Mouse (Mus musculus): ENCODE results near the gene Wsb1. TPM values are rescaled to one million over a fixed set of nuclear protein-coding genes. Genes with fewer than 3 reads are reported as not detected.
"Not testable (repeated sequence)": the region's sequence is repeated elsewhere in the genome, so short reads cannot be mapped to it uniquely, and the experiment has no call there.

Wsb1 gene
- polyA plus RNA-seq, 1 experiment from 2014 or later = 425 TPM

GRCm38 (mm10) chr11:79273757-79274156 is 19.3 kb upstream of the Wsb1 start:
- WGBS = 75% methylated on average over 4 of the region's 4 CpGs
- Histone ChIP-seq H3K4me2 (no peak overlapping the region), H3K9me3 (ENCODE audit: control insufficient read depth, low read length) (no peaks in the 10 kb centered on the region), H3K36me3 (ENCODE audit: control insufficient read depth, insufficient read depth, low read length) (no peaks in the 10 kb centered on the region), H3K4me3 (ENCODE audit: low read depth, low read length) (no peak overlapping the region), H3K4me1 (ENCODE audit: control insufficient read depth, insufficient read depth, low read length) (no peaks in the 10 kb centered on the region), H3K27me3 (ENCODE audit: control insufficient read depth, insufficient read depth, low read length) (no peaks in the 10 kb centered on the region), H3K27ac (ENCODE audit: low read depth, low read length) (no peak overlapping the region), H3K9ac (ENCODE audit: low read length) (no peak overlapping the region)
- ATAC-seq (ENCODE audit: low FRiP score) = no peak
- no peak for DNase-seq (ENCODE audit: low spot score, missing footprints)

- WGBS = 71% methylated on average over 4 of the region's 4 CpGs
- H3K36me3 ChIP-seq (ENCODE audit: control insufficient read depth, insufficient read depth, low read length) = no peaks in the 10 kb centered on the region
- no peak overlapping the region for H3K4me2 ChIP-seq
- ATAC-seq (ENCODE audit: low FRiP score) (no peak), DNase-seq (ENCODE audit: low spot score, missing footprints) (no peak)
- no peak overlapping the region for H3K4me3 ChIP-seq (ENCODE audit: low read depth, low read length)
- H3K9ac ChIP-seq (ENCODE audit: low read length) = no peak overlapping the region
- H3K4me1 ChIP-seq (ENCODE audit: control insufficient read depth, insufficient read depth, low read length) = no peaks in the 10 kb centered on the region
- H3K9me3 ChIP-seq (ENCODE audit: control insufficient read depth, low read length) = no peaks in the 10 kb centered on the region
- H3K27ac ChIP-seq (ENCODE audit: low read depth, low read length) = no peak overlapping the region
- no peaks in the 10 kb centered on the region for H3K27me3 ChIP-seq (ENCODE audit: control insufficient read depth, insufficient read depth, low read length)
Measured at GRCm38 (mm10) chr11:79273039-79273438, 18.6 kb upstream of the Wsb1 start.

- no peaks in the 10 kb centered on the region for H3K27me3 ChIP-seq (ENCODE audit: control insufficient read depth, insufficient read depth, low read length)
- no peak overlapping the region for H3K4me3 ChIP-seq (ENCODE audit: low read depth, low read length)
- no peak overlapping the region for H3K27ac ChIP-seq (ENCODE audit: low read depth, low read length)
- 54% methylated on average over 1 of the region's 1 CpGs for WGBS
- no peak overlapping the region for H3K4me2 ChIP-seq
- H3K36me3 ChIP-seq (ENCODE audit: control insufficient read depth, insufficient read depth, low read length) = no peaks in the 10 kb centered on the region
- no peaks in the 10 kb centered on the region for H3K4me1 ChIP-seq (ENCODE audit: control insufficient read depth, insufficient read depth, low read length)
- ATAC-seq (ENCODE audit: low FRiP score) (no peak), DNase-seq (ENCODE audit: low spot score, missing footprints) (no peak)
- H3K9me3 ChIP-seq (ENCODE audit: control insufficient read depth, low read length) = no peaks in the 10 kb centered on the region
- H3K9ac ChIP-seq (ENCODE audit: low read length) = no peak overlapping the region
Measured at GRCm38 (mm10) chr11:79267171-79267570, 12.7 kb upstream of the Wsb1 start.

- peak; percentile 72 for DNase-seq (ENCODE audit: low spot score, missing footprints)
- no peak for ATAC-seq (ENCODE audit: low FRiP score)
- Histone ChIP-seq H3K27me3 (ENCODE audit: control insufficient read depth, insufficient read depth, low read length) (no peaks in the 10 kb centered on the region), H3K4me2 (no peak overlapping the region), H3K4me3 (ENCODE audit: low read depth, low read length) (no peak overlapping the region), H3K27ac (ENCODE audit: low read depth, low read length) (no peak overlapping the region), H3K9me3 (ENCODE audit: control insufficient read depth, low read length) (no peaks in the 10 kb centered on the region), H3K9ac (ENCODE audit: low read length) (no peak overlapping the region), H3K4me1 (ENCODE audit: control insufficient read depth, insufficient read depth, low read length) (no peaks in the 10 kb centered on the region), H3K36me3 (ENCODE audit: control insufficient read depth, insufficient read depth, low read length) (no peaks in the 10 kb centered on the region)
- 66% methylated on average over 3 of the region's 3 CpGs for WGBS
Measured at GRCm38 (mm10) chr11:79264376-79264775, 9.9 kb upstream of the Wsb1 start.

- not testable (repeated sequence) for DNase-seq (ENCODE audit: low spot score, missing footprints); H3K27me3 ChIP-seq (ENCODE audit: control insufficient read depth, insufficient read depth, low read length); ATAC-seq (ENCODE audit: low FRiP score); H3K4me3 ChIP-seq (ENCODE audit: low read depth, low read length); H3K4me2 ChIP-seq; H3K36me3 ChIP-seq (ENCODE audit: control insufficient read depth, insufficient read depth, low read length); H3K9ac ChIP-seq (ENCODE audit: low read length); H3K4me1 ChIP-seq (ENCODE audit: control insufficient read depth, insufficient read depth, low read length); H3K27ac ChIP-seq (ENCODE audit: low read depth, low read length); H3K9me3 ChIP-seq (ENCODE audit: control insufficient read depth, low read length)
- 91% methylated on average over 4 of the region's 4 CpGs for WGBS
Measured at GRCm38 (mm10) chr11:79260126-79260525, 5.7 kb upstream of the Wsb1 start.

GRCm38 (mm10) chr11:79258738-79259137 is 4.3 kb upstream of the Wsb1 start:
- 77% methylated on average over 6 of the region's 6 CpGs for WGBS
- no peaks in the 10 kb centered on the region for H3K27me3 ChIP-seq (ENCODE audit: control insufficient read depth, insufficient read depth, low read length)
- no peaks in the 10 kb centered on the region for H3K36me3 ChIP-seq (ENCODE audit: control insufficient read depth, insufficient read depth, low read length)
- H3K9ac ChIP-seq (ENCODE audit: low read length) = no peak overlapping the region
- no peaks in the 10 kb centered on the region; the same call in 1 of the 2 replicates for H3K4me1 ChIP-seq (ENCODE audit: control insufficient read depth, insufficient read depth, low read length)
- H3K4me3 ChIP-seq (ENCODE audit: low read depth, low read length) = no peak overlapping the region
- no peak for DNase-seq (ENCODE audit: low spot score, missing footprints)
- H3K27ac ChIP-seq (ENCODE audit: low read depth, low read length) = no peak overlapping the region
- no peaks in the 10 kb centered on the region for H3K9me3 ChIP-seq (ENCODE audit: control insufficient read depth, low read length)
- no peak overlapping the region for H3K4me2 ChIP-seq
- ATAC-seq (ENCODE audit: low FRiP score) = no peak

- peak; percentile 47 for ATAC-seq (ENCODE audit: low FRiP score)
- Histone ChIP-seq H3K9ac (ENCODE audit: low read length) (peak overlapping the region; percentile 99), H3K27ac (ENCODE audit: low read depth, low read length) (peak overlapping the region; percentile 95), H3K4me3 (ENCODE audit: low read depth, low read length) (peak overlapping the region; percentile 96), H3K9me3 (ENCODE audit: control insufficient read depth, low read length) (no peaks in the 10 kb centered on the region), H3K4me1 (ENCODE audit: control insufficient read depth, insufficient read depth, low read length) (peaks cover 7% of the 10 kb centered on the region), H3K36me3 (ENCODE audit: control insufficient read depth, insufficient read depth, low read length) (peaks cover 7% of the 10 kb centered on the region; the same call in 1 of the 2 replicates), H3K4me2 (peak overlapping the region; percentile 84), H3K27me3 (ENCODE audit: control insufficient read depth, insufficient read depth, low read length) (no peaks in the 10 kb centered on the region)
- peak; percentile 90 for DNase-seq (ENCODE audit: low spot score, missing footprints)
- WGBS = 3% methylated on average over 48 of the region's 49 CpGs
Measured at GRCm38 (mm10) chr11:79253542-79254390, 705 bp downstream of the Wsb1 start.

GRCm38 (mm10) chr11:79252881-79253541 is 1.5 kb downstream of the Wsb1 start:
- DNase-seq (ENCODE audit: low spot score, missing footprints) (no peak), ATAC-seq (ENCODE audit: low FRiP score) (no peak)
- WGBS = 38% methylated on average over 6 of the region's 6 CpGs
- H3K4me1 ChIP-seq (ENCODE audit: control insufficient read depth, insufficient read depth, low read length) = peaks cover 7% of the 10 kb centered on the region
- no peak overlapping the region; the same call in 1 of the 2 replicates for H3K27ac ChIP-seq (ENCODE audit: low read depth, low read length)
- peaks cover 9% of the 10 kb centered on the region; the same call in 1 of the 2 replicates for H3K36me3 ChIP-seq (ENCODE audit: control insufficient read depth, insufficient read depth, low read length)
- H3K27me3 ChIP-seq (ENCODE audit: control insufficient read depth, insufficient read depth, low read length) = no peaks in the 10 kb centered on the region
- H3K4me2 ChIP-seq = peak overlapping the region; percentile 84
- H3K9ac ChIP-seq (ENCODE audit: low read length) = peak overlapping the region; percentile 99
- H3K4me3 ChIP-seq (ENCODE audit: low read depth, low read length) = peak overlapping the region; percentile 96
- H3K9me3 ChIP-seq (ENCODE audit: control insufficient read depth, low read length) = no peaks in the 10 kb centered on the region

- WGBS = 97% methylated on average over 7 of the region's 7 CpGs
- Histone ChIP-seq H3K9ac (ENCODE audit: low read length) (no peak overlapping the region), H3K4me2 (no peak overlapping the region), H3K27me3 (ENCODE audit: control insufficient read depth, insufficient read depth, low read length) (no peaks in the 10 kb centered on the region), H3K36me3 (ENCODE audit: control insufficient read depth, insufficient read depth, low read length) (peaks cover 31% of the 10 kb centered on the region), H3K4me3 (ENCODE audit: low read depth, low read length) (no peak overlapping the region), H3K4me1 (ENCODE audit: control insufficient read depth, insufficient read depth, low read length) (no peaks in the 10 kb centered on the region), H3K9me3 (ENCODE audit: control insufficient read depth, low read length) (peaks cover 4% of the 10 kb centered on the region; the same call in 1 of the 2 replicates), H3K27ac (ENCODE audit: low read depth, low read length) (no peak overlapping the region)
- no peak for ATAC-seq (ENCODE audit: low FRiP score)
- no peak for DNase-seq (ENCODE audit: low spot score, missing footprints)
Measured at GRCm38 (mm10) chr11:79239024-79239423, 15.4 kb downstream of the Wsb1 start.

All from midbrain, embryonic 11.5 days (tissue).